Mouse (Mus musculus): Measurements from ENCODE around the gene Eapp. TPM values are rescaled to one million over a fixed set of nuclear protein-coding genes. Genes with fewer than 3 reads are reported as not detected.

Eapp gene
- total RNA-seq, 2 experiments from 2014 or later, result 22.0 to 24.0 TPM

DNA sequence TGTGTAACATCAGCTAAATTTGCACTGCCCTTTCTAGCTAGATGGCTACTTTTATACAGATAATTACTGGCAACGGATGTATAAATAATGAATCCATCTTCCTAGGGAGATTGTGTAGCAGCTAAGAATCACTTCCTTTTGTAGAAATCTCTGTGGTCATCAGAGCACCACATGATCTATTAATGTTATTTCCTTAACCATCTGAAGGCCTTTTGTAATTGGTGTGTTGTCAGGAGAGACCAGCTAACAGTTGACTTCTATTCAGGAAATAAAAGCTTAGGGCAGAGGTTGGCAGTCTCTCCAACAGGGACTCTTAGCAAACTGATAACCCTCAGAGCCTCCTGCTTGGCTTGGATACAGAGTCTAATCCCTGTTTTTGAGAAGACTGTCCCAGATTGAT, 58.7 kb downstream of the Eapp start:
- DNase-seq, result no peak

GRCm38 (mm10) chr12:54632141-54632540, 63.6 kb downstream of the Eapp start:
- DNase-seq, result no peak

DNA sequence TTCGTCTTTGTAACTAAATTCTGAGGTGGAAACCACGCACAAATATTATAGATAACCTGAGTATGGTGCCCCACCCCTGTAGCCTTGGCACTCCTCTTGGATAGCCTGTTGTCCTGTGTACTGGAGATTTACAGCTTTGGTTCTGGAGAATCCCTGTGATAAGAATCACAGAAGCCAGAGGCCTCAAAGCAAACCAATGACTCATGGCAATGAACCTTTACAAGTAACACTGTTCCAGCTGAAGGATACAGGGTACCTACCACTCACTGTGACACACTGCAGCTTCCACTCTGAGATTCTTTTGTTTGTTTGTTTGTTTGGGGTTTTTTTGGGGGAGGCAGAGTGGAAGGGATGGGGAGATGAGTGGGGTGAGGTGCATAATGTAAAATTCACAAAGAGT, 73.8 kb downstream of the Eapp start:
- no peak for DNase-seq

Small RNA genes lying within 50 kb of the gene (microRNA-seq; reads per million reads assigned to microRNA genes)
- gene Mir1892, result 0 reads per million in 2 experiments

Other genes with a start within 250 kb of the Eapp start
- 10 to 100 TPM; 31.8 to 33.7 TPM for gene Sptssa, start 39.3 kb downstream of the Eapp start, total RNA-seq (2021)
- 10 to 100 TPM; 32.5 to 37.7 TPM for gene Snx6, start 99.8 kb upstream of the Eapp start, total RNA-seq (2021)
- 100 to 1,000 TPM; 862 to 872 TPM for gene Cfl2, start 167.0 kb upstream of the Eapp start, total RNA-seq (2021)

Data from gastrocnemius, postnatal 10 days (tissue).